Mouse (Mus musculus): ENCODE measurements around the gene Gm364.

The Gm364 gene

DNA sequence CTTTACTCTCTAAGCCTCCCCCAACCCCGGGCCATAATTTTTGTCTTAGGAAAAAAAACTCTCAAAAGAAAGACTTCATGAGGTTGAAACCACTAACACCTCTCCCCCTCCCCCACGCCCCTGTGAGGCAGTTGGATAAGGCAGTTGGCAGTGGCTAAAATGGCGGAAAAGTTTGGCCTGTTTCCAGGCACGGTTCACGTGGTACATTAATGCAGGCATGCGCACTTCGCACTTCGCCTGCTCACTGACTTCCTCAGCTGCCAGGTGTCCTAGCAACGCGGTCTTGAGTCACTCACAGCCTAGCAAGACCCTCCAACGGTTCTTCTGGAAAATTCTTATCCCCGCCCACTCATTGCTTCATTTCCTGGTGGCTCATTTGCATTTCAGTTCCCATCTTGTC lies at the start of gene Gm364:
Gene Gm364, plus strand, starts transcription at position 386 of the 400 bp plus-strand sequence.
- ATAC-seq (ENCODE audit: low TSS enrichment), result no peak

DNA sequence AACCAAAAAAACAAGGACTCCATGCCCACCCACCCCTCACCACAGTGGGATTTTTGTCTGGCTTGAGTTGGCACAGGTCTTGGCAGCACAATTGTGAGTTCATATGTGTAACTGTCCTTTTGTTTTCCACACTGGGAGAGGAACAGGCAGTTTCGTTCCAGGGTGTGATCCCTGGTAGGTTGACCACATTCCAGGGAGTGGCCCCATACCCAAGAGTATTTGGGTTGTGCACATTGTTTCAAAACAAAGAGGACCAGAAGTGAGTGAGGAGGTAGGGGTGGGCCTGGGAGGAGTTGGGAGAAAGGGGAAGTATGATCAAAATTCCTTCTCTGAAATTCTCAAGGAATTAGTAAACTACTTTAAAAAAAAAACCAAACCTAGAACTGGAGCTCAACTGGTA lies 49.6 kb upstream of the Gm364 start:
- no peak for ATAC-seq (ENCODE audit: low TSS enrichment)

DNA sequence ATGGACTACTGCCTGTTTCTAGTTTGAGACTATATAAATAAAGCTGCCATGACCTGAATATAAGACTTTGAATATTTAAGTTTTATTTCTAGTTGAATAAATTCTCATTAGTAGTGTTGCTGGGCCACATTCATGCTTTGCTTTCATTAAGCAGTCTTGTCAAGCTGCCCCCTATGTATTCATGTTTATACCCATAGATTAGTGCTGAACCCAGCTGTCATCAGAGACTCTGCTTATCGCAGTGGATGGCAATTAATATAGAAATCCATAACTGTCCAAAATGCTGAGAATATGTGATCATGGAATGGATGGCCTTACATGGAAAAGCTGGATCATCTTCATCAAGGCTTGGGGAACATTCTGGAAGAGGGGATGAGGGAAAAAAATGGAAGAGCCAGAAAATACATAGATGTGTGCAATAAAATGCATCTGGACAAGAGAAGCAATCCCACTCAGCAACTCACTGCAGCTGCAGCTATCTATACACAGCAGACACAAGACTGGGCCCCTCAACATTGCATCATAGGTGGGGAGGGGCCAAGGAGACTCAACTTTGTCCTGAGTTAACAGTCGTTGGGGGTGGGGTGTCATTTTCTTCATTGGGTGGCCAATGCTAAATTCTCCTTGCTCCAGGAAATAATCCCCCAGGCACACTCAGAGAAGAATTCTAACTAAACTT lies 43.9 kb upstream of the Gm364 start:
- ATAC-seq (ENCODE audit: low TSS enrichment), result no peak

DNA sequence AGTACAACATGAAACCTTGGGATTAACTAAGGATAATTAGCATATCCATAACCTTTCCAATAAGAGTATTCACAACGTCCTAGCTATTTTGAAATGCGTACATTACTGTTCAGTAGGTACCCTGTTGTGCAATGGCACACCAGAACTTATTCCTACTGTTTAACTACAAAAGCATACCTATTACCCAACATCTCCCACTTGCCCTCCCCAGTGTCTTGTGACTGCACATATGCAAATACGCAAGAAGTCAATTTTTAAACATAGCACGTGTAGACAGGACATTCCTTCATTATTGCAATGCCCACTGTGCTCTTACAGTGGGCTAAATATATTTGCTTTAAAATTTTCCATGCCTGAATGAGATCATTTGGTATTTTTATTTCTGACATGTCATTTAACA lies 36.0 kb upstream of the Gm364 start:
- no peak for ATAC-seq (ENCODE audit: low TSS enrichment)

DNA sequence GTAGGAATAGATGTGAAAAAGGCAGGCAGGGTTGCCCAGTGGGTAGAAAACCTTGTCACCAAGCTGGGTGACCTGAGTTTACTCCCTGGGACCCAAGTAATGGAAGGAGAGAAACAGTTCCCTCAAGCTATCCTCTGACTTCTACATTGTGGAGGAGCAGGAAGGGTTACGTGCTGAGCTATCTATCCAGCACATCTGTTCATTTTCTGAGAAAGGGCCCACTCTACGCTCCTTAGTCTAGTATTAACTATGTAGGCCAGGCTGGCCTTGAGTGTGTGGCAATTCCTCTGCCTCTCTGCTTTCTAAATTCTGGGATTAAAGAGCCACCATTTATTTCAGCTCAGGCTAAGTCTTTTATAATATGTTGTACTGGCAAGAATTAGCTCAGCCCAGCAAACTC lies 35.4 kb upstream of the Gm364 start:
- ATAC-seq (ENCODE audit: low TSS enrichment), result no peak

DNA sequence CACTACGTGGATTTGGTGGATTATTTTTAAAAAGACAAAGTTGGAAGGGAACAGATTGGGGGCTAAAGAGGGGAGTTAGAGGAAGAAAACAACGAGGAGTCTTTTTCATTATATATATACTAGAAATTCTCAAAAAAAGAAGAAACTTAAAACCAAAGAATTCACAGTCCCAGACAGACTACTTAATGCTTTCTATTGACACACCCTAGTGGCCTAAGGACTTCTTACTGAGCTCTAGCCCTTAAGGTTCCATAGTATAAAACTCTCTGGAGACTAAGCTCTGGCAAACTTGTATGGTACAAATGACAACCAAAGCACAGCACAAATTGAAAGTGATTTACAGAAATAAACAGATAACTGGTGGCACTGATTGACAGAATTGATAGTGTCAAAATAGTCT lies 34.9 kb upstream of the Gm364 start:
- ATAC-seq (ENCODE audit: low TSS enrichment), result no peak

DNA sequence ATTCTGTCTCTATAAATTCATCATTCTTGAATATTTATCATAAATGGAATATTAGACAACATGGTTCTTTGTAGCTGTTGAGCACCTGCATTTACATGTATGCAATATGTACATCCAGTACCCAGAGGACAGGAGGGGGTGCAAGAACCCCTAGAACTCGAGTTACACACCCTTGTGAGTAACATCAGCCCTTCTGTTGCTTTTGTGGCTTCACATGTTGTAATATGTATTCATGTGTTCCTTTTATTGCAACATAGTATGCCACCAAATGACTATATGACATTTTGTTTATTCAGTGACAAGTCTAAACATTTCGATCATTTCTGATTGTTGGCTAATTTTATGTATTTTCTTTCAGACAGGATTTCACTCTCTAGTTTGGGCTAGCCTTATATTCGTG lies 31.9 kb upstream of the Gm364 start:
- no peak for ATAC-seq (ENCODE audit: low TSS enrichment)

DNA sequence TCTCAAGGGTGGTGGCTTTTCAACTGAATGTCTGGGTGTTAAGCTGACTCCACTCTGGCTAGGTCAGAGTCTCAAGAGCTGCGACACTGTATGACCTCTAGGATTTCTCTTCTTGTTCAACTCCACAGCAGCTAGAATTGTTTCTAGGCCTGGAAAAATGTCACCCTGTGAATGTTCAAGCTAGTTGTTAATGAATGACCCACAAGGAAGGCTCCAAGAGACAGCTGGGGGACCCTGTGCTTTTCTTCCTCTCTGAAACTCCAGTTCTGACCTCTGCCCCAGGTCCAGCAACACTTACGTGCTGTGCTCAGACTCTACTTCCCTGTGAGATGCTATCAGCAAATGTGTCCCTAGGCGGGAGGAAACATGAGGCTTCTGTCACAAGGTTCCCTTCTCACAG lies 30.4 kb upstream of the Gm364 start:
- ATAC-seq (ENCODE audit: low TSS enrichment), result no peak

DNA sequence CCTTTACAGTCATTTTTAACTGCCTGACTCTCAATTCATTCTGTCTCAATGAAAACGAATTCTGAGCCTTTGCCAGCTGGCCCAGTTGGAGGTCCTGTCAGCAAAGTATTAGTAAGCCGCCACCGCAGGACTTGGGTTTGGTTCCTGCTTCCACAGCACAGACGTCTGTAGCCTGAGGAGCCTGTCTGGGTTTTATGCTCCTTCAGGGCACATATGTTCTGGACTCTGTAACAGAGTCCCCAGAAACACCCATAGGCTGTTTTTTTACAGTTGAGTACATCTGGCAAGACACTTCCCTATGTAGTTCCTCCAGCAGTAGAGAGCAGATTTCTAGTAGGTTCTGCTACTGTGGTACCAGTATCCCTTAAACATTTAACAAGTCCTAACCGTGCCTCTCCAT lies 28.0 kb upstream of the Gm364 start:
- no peak for ATAC-seq (ENCODE audit: low TSS enrichment)

DNA sequence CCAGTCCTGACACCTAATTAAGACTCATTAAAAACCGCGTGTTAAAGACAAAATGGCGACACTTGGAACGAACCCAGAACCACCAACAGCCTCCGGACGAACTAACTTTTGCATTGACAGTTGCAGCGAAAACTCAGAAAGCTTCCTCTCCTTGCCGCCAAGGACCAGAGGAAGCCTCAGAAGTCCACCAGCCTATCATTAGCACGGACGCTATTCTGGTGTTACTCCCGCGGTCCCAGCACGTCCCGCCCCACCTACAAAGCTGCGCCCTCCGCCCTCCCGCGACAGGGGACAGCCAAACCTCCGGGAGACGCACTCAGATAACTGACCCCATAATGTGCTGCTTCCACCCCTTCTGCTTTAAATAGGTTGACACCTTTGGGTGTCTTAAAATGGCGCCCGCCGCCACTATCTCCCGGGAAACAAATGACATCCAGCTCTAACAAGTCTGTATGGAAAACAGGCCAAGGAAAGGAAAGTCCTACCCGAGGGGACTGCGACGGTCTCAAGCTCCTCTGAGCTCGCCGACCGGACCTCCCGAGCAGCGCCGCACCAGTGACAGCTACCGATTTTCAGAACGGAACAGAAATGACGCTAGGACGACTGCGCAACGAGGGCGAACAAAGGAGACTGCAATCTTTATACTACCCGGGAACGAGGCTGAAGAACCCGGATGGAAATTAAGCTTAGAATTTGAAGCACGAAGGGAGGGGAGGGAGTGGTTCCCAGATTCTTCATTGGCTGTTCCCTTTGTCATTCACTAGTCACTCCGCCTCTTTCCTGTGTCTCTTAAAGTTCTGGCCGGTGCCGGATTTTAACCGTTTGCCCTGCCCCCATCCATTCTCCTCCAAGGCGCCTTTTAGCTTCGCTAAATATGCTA lies 16.3 kb upstream of the Gm364 start, which contains the start of gene Rbmx:
Gene Rbmx, minus strand, starts transcription at position 670 of the 880 bp plus-strand sequence.
- peak; percentile 100 for ATAC-seq (ENCODE audit: low TSS enrichment)

DNA sequence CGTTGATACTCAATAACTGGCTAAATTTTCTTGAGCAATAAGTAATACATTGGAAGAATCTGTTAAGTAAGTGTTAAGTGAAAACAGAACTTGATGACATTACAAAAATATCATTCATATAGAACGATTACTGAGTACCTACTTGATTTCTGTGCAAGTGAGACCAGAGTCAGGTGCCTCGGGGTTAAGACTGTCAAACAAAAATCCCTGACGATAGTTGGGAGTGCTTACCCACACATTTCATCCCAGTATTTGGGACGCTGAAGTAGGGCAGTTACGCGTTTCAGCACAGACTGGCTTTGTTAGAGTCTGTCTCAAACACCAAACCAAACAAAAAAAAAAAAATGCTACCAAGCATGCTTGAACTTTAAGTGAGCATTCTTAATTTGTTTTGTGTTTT lies 15.5 kb upstream of the Gm364 start:
- ATAC-seq (ENCODE audit: low TSS enrichment), result 0 out of 2 replicates have a peak, but pooled peaks have one; percentile 36

DNA sequence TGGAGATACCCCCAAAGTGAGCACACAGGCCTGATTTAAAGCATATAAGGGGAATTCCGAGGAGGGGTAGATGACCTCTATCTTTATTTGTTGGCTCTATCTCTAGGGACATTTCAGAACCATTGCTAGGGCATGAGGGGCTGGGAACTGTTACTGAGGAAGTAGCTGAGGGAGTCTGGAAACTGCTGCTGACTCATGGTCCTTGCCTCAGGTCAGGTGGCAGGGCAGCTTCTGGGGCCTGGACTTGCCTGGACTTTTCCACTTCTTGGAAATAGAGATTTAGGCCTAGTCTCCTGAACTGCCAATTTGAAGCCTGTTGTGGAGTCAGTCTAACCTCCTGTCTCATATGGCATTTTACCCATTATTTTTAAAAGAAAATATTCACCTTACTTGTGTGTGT lies 7.6 kb upstream of the Gm364 start:
- ATAC-seq (ENCODE audit: low TSS enrichment), result no peak

DNA sequence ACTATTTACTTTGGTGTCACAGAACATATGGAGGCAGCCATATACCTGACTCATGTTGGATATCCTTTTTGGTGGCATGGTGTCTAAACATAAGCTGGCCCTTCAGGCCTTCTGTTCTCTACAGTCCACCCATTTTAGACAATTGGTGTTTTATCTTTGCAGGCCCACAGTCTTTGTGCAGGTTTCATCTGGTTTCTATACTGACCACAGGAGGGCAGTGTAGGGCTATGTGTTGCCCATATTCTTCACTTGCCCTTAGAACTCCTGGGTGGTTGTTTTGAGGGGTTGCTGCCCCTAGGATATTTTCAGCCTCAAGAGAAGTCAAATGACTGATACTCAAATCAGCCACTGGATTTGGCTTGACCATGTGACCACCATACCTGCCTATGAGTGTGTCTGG lies 5.3 kb upstream of the Gm364 start:
- ATAC-seq (ENCODE audit: low TSS enrichment), result peak; percentile 55; the same call in 1 of the 2 replicates

DNA sequence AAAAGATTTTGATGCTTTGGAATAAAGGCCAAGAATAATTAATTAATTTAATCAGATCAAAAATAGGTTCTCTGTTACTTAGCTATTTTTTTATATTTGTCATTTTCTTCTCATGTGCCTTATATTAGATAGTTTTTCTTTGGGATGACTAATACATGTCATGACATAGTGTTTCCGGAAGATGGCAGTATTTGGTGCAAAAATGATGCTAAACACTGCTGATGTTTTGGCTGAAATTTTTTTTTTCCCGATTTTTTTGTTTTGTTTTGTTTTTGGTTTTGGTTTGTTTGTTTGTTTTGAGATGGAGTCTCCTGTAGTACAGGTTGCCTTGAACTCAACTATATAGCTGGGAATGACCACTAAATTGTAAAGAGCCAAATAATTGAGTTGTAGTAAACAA lies 22.7 kb downstream of the Gm364 start:
- ATAC-seq (ENCODE audit: low TSS enrichment), result no peak

DNA sequence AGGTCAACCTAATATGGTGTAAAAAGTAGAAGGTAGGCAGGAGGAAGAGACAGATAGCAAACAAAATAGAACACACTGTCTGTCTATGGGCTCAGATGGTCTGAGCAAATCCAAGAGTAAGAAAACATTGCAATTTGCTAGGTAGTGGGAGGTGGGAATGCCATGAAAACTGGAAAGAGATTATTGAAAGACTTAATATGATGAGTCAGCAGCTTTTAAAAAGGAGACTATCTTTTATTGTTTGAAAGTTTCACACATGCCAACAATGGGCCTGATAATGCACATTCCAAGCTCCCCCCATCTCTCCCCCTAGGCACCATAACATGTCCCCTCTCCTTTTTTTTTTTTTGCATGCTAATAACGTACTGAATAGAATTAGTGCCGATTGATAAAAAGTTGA lies 24.9 kb downstream of the Gm364 start:
- no peak for ATAC-seq (ENCODE audit: low TSS enrichment)

DNA sequence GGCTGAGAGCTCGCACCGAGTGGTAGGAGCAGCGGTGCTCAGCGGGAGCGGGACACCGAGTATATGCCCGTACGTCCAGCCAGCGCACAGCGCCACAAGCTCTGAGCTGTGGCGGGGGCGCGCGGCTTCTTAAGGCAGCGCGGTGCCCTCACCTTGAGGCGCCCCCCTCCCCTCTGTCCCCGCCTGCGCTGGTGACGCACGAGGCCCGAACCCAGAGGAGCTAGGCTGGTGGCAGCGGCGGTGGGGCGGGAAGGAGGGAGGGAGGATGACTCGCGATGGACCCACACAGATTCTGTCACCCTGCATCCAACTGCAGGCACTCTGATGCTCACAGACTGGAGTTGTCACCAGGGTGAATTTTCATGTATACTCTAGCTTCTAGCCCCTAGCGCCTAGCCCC lies 94.7 kb downstream of the Gm364 start, which contains the start of gene Gpr101:
Gene Gpr101, minus strand, starts transcription at position 124 of the 400 bp plus-strand sequence.
- ATAC-seq (ENCODE audit: low TSS enrichment), result peak; percentile 67

DNA sequence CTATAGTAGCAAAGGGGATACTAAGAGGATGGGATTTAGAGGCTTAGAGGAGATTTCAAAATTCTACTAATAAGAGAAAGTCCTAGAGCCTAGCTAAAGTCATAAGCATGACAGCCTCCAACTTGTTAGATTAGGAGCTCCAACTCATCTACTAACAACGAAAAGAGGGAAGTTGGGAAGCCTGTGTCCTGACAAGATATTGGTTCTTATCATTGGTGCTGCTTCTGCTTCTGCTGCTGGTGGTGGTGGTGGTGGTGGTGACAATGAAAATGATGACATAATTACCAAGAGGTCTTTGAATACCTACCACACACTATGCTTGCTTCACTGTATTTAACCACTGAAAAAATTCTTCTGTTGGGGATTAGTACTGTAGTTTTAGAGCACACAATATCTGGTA lies 97.3 kb downstream of the Gm364 start:
- ATAC-seq (ENCODE audit: low TSS enrichment), result no peak

DNA sequence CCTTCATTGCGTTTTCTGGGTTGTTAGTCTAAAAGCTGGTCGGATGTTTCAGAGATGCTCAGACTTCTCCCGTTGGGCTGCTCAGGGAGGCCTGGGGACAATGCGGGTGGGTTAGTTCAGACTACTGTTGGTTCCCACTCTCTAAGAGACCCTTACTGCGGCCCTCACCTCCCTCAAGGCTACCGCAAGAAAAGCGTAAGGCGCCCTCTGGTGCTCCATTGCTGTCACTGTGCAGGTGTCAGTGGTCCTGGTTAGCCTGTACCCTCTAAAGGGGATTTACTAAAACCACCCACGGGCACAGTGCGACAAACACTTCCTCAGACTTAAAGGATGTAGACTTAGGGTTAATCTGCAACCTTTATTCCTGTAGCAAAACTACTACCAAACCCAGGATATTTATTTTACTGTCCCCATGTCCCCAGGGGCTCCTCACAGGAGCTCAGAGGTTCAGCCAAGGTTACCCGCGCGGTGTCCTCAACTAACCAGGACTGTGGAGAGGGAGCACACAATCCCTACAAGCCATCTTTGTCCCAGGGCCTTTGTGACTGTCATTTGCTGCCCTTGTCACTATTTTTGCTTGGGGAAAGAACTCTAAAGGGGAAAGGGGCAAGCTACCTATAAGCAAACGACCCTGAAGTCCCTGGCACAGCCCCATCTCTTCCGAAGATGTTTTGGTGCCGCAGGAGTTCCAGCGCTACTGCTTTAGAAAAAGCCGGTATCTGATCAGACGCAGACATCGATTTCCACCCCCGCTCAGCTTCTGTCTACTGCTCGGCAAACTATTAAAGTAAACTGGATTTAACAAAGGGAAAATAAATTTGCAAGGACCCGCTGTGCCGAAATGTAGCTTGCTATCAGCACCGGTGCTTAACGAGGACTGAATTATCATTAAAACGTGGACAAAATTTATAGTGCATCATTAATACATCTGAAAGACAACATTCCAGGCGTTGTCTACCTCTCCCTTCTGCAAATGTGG lies 112.5 kb downstream of the Gm364 start:
- no peak for ATAC-seq (ENCODE audit: low TSS enrichment)
